Comparison of ENCODE assay signal across 20 mouse cellular contexts in the genomic region with DNA sequence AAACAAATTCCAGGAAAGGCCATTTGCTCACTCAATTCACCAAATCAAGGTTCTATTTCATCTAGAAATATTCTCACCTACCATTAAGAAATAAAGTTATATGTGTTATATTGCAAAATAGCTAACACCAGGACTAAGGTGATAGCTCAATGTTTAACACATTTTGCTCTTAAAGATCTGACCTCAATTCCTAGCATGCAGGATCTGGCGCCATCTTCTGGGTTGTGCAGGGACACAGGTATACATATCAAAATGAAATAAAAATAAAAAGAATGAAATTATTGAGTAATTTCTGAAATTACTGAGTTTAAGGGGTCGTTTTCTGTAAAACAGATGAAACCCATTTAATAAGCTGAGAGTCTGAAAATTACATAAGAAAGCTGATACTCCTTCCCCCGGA.
A peak's percentile ranks its signal among the peaks of the same experiment; 100 is the strongest.
DNase-seq lines count a peak whose midpoint lies in the region; ATAC-seq and TF ChIP-seq lines count a peak whose summit lies in the region.
"Had no signal": no experiment of that assay in that cellular context is flagged by ENCODE, and none has a peak within 500 bp of the region (broad histone marks: within the 10 kb centered on the region; RNA-seq: fewer than 3 reads in every experiment).

No protein-coding gene starts in this region.

- no peaks in the 10 kb centered on the region for H3K9me3 ChIP-seq in intestine, postnatal 0 days (ENCODE audit: control insufficient read depth)
- H3K9me3 ChIP-seq in intestine, embryonic 15.5 days: no peaks in the 10 kb centered on the region
- H3K9me3 ChIP-seq in midbrain, postnatal 0 days (ENCODE audit: low read length): no peaks in the 10 kb centered on the region
- H3K9me3 ChIP-seq in midbrain, embryonic 15.5 days: no peaks in the 10 kb centered on the region
- H3K9me3 ChIP-seq in limb, embryonic 10.5 days (replicated peaks): no peaks in the 10 kb centered on the region
- H3K9me3 ChIP-seq: heart, embryonic 15.5 days; midbrain, embryonic 10.5 days had no signal

- no peak overlapping the region for H3K4me3 ChIP-seq in intestine, postnatal 0 days (ENCODE audit: low read depth, low read length)
- no peak overlapping the region for H3K4me3 ChIP-seq in intestine, embryonic 15.5 days (replicated peaks)
- no peak overlapping the region for H3K4me3 ChIP-seq in midbrain, postnatal 0 days (ENCODE audit: low read depth, low read length)
- no peak overlapping the region for H3K4me3 ChIP-seq in midbrain, embryonic 15.5 days
- H3K4me3 ChIP-seq in limb, embryonic 10.5 days: no peak overlapping the region
- H3K4me3 ChIP-seq: heart, embryonic 15.5 days; midbrain, embryonic 10.5 days had no signal

- no peak overlapping the region for H3K9ac ChIP-seq in intestine, postnatal 0 days (ENCODE audit: low read depth, low read length)
- H3K9ac ChIP-seq in intestine, embryonic 15.5 days: no peak overlapping the region
- H3K9ac ChIP-seq in midbrain, postnatal 0 days (replicated peaks; ENCODE audit: low read length, poor library complexity, severe bottlenecking): no peak overlapping the region
- no peak overlapping the region for H3K9ac ChIP-seq in midbrain, embryonic 15.5 days
- H3K9ac ChIP-seq: heart, embryonic 15.5 days; hindbrain, embryonic 14.5 days had no signal

- ATAC-seq in intestine, postnatal 0 days: no peak
- no peak for ATAC-seq in intestine, embryonic 15.5 days
- no peak for ATAC-seq in midbrain, postnatal 0 days (ENCODE audit: low FRiP score)
- ATAC-seq in midbrain, embryonic 15.5 days (replicated peaks): no peak

- H3K27me3 ChIP-seq in intestine, postnatal 0 days (replicated peaks; ENCODE audit: control insufficient read depth, insufficient read depth, low read length): no peaks in the 10 kb centered on the region
- no peaks in the 10 kb centered on the region for H3K27me3 ChIP-seq in intestine, embryonic 15.5 days (replicated peaks)
- H3K27me3 ChIP-seq in midbrain, postnatal 0 days (ENCODE audit: insufficient read depth, low read length): no peaks in the 10 kb centered on the region
- H3K27me3 ChIP-seq in midbrain, embryonic 15.5 days (replicated peaks): no peaks in the 10 kb centered on the region
- no peaks in the 10 kb centered on the region for H3K27me3 ChIP-seq in limb, embryonic 10.5 days (ENCODE audit: low read depth, poor library complexity, severe bottlenecking)
- H3K27me3 ChIP-seq: heart, embryonic 15.5 days had no signal

- WGBS in intestine, postnatal 0 days: 61% methylated on average over 3 of the region's 3 CpGs
- WGBS in intestine, embryonic 15.5 days: 68% methylated on average over 3 of the region's 3 CpGs
- 62% methylated on average over 3 of the region's 3 CpGs for WGBS in midbrain, postnatal 0 days
- 61% methylated on average over 3 of the region's 3 CpGs for WGBS in midbrain, embryonic 15.5 days
- 62% methylated on average over 3 of the region's 3 CpGs for WGBS in limb, embryonic 10.5 days

- H3K4me2 ChIP-seq in intestine, postnatal 0 days (replicated peaks; ENCODE audit: low read depth): no peak overlapping the region
- H3K4me2 ChIP-seq in intestine, embryonic 15.5 days (replicated peaks): no peak overlapping the region
- H3K4me2 ChIP-seq in midbrain, postnatal 0 days (ENCODE audit: low read depth, low read length, poor library complexity, severe bottlenecking): no peak overlapping the region
- no peak overlapping the region for H3K4me2 ChIP-seq in midbrain, embryonic 15.5 days
- H3K4me2 ChIP-seq: heart, embryonic 15.5 days; hindbrain, embryonic 14.5 days had no signal

- no peaks in the 10 kb centered on the region for H3K4me1 ChIP-seq in intestine, postnatal 0 days (replicated peaks; ENCODE audit: control insufficient read depth, insufficient read depth, low read length)
- H3K4me1 ChIP-seq in intestine, embryonic 15.5 days (replicated peaks): no peaks in the 10 kb centered on the region
- H3K4me1 ChIP-seq in midbrain, postnatal 0 days (ENCODE audit: insufficient read depth, low read length): no peaks in the 10 kb centered on the region
- no peaks in the 10 kb centered on the region for H3K4me1 ChIP-seq in midbrain, embryonic 15.5 days
- H3K4me1 ChIP-seq in limb, embryonic 10.5 days: no peaks in the 10 kb centered on the region
- H3K4me1 ChIP-seq: heart, embryonic 15.5 days; midbrain, embryonic 10.5 days had no signal

- no peaks in the 10 kb centered on the region for H3K36me3 ChIP-seq in intestine, postnatal 0 days (ENCODE audit: control insufficient read depth, insufficient read depth)
- no peaks in the 10 kb centered on the region for H3K36me3 ChIP-seq in intestine, embryonic 15.5 days
- no peaks in the 10 kb centered on the region for H3K36me3 ChIP-seq in midbrain, postnatal 0 days (ENCODE audit: insufficient read depth, low read length)
- no peaks in the 10 kb centered on the region for H3K36me3 ChIP-seq in midbrain, embryonic 15.5 days (replicated peaks)
- no peaks in the 10 kb centered on the region for H3K36me3 ChIP-seq in limb, embryonic 10.5 days
- H3K36me3 ChIP-seq: heart, embryonic 15.5 days; midbrain, embryonic 10.5 days had no signal

- H3K27ac ChIP-seq in intestine, postnatal 0 days (ENCODE audit: low read depth, low read length): no peak overlapping the region
- H3K27ac ChIP-seq in intestine, embryonic 15.5 days: no peak overlapping the region
- H3K27ac ChIP-seq in midbrain, postnatal 0 days (ENCODE audit: low read depth, low read length): no peak overlapping the region
- H3K27ac ChIP-seq in midbrain, embryonic 15.5 days: no peak overlapping the region
- H3K27ac ChIP-seq in limb, embryonic 10.5 days: no peak overlapping the region
- H3K27ac ChIP-seq: heart, embryonic 15.5 days; hindbrain, embryonic 14.5 days; midbrain, embryonic 10.5 days had no signal

- peak; percentile 52 for TF ChIP-seq CTCF in intestine, postnatal 0 days (IDR thresholded peaks at IDR 0.05; ENCODE audit: low read depth)
- TF ChIP-seq CTCF in midbrain, postnatal 0 days (IDR thresholded peaks at IDR 0.05): peak; percentile 39

- no peak for DNase-seq in midbrain, postnatal 0 days (ENCODE audit: low spot score)
- peak; percentile 14 for DNase-seq in brain, adult 2 months (ENCODE audit: low read depth, low spot score)
- DNase-seq in thymus, postnatal 36 days: no peak
- no peak for DNase-seq in limb, embryonic 10.5 days (ENCODE audit: low spot score)
- DNase-seq: adrenal gland, postnatal 36 days; cerebellum, adult 18-20 months; gastrocnemius, postnatal 36 days; heart, postnatal 36 days; kidney, adult 9 months; kidney, postnatal 36 days; left cerebral cortex, postnatal 4 days; liver; lung, postnatal 10 days; right cerebral cortex, postnatal 14 days had no signal
